ENCODE assay signal across 28 mouse cellular contexts in genomic region chr5:89033256-89033655, GRCm38 (mm10).
DNase-seq lines count a peak whose midpoint lies in the region; ATAC-seq and TF ChIP-seq lines count a peak whose summit lies in the region.
"Had no signal": no experiment of that assay in that cellular context is flagged by ENCODE, and none has a peak within 500 bp of the region (broad histone marks: within the 10 kb centered on the region; RNA-seq: fewer than 3 reads in every experiment).

No protein-coding gene starts in this region.

- no peak overlapping the region for H3K4me3 ChIP-seq in liver, adult 2 months (ENCODE audit: insufficient read depth, low read depth, low read length)
- no peak overlapping the region for H3K4me3 ChIP-seq in liver, embryonic 12.5 days
- no peak overlapping the region for H3K4me3 ChIP-seq in midbrain, embryonic 14.5 days (replicated peaks; ENCODE audit: low read depth, low read length)
- H3K4me3 ChIP-seq: forebrain, embryonic 10.5 days; heart, embryonic 15.5 days; hindbrain, embryonic 15.5 days; kidney, embryonic 15.5 days; limb, embryonic 10.5 days; myocyte; neural tube, embryonic 13.5 days; stomach, embryonic 15.5 days had no signal

- intact Hi-C loops in heart, postnatal 10 days (cut with DNase I): no loop called here

- no peak for ATAC-seq in liver, embryonic 12.5 days
- ATAC-seq in midbrain, embryonic 14.5 days (ENCODE audit: low FRiP score, low TSS enrichment): no peak
- ATAC-seq: CD4-positive, CD25-positive, alpha-beta regulatory T cell, adult 4 months; forebrain, embryonic 16.5 days; midbrain, embryonic 16.5 days had no signal

- TF ChIP-seq CTCF in liver, adult 2 months (IDR thresholded peaks at IDR 0.05; ENCODE audit: low read depth, low read length): no peak

- TF ChIP-seq POLR2A in liver, adult 2 months (IDR thresholded peaks at IDR 0.05; ENCODE audit: extremely low read depth, insufficient read depth, low read length): no peak

- H3K36me3 ChIP-seq in liver, adult 2 months (ENCODE audit: control insufficient read depth, insufficient read depth, low read length): peaks cover 4% of the 10 kb centered on the region; the same call in 1 of the 2 replicates
- H3K36me3 ChIP-seq in liver, embryonic 12.5 days: no peaks in the 10 kb centered on the region
- H3K36me3 ChIP-seq in midbrain, embryonic 14.5 days (ENCODE audit: control insufficient read depth, insufficient read depth, low read length): no peaks in the 10 kb centered on the region
- H3K36me3 ChIP-seq: forebrain, embryonic 10.5 days; heart, embryonic 15.5 days; hindbrain, embryonic 15.5 days; kidney, embryonic 15.5 days; neural tube, embryonic 13.5 days; stomach, embryonic 15.5 days had no signal

- H3K27me3 ChIP-seq in liver, adult 2 months (ENCODE audit: control insufficient read depth, insufficient read depth, low read length): no peaks in the 10 kb centered on the region
- H3K27me3 ChIP-seq in liver, embryonic 12.5 days (replicated peaks): no peaks in the 10 kb centered on the region
- H3K27me3 ChIP-seq in midbrain, embryonic 14.5 days (ENCODE audit: control insufficient read depth, insufficient read depth, low read length): no peaks in the 10 kb centered on the region
- H3K27me3 ChIP-seq: heart, embryonic 15.5 days; hindbrain, embryonic 15.5 days; kidney, embryonic 15.5 days; neural tube, embryonic 13.5 days; stomach, embryonic 15.5 days had no signal

- 25% methylated on average over 4 of the region's 4 CpGs for WGBS in liver, adult 2 months
- WGBS in liver, embryonic 12.5 days (ENCODE audit: insufficient replicate concordance): 73% methylated on average over 4 of the region's 4 CpGs
- WGBS in midbrain, embryonic 14.5 days: 89% methylated on average over 4 of the region's 4 CpGs

- no peaks in the 10 kb centered on the region for H3K9me3 ChIP-seq in liver, embryonic 12.5 days (replicated peaks)
- H3K9me3 ChIP-seq in midbrain, embryonic 14.5 days (ENCODE audit: control insufficient read depth, low read length): no peaks in the 10 kb centered on the region
- H3K9me3 ChIP-seq: forebrain, embryonic 10.5 days; heart, embryonic 15.5 days; hindbrain, embryonic 15.5 days; kidney, embryonic 15.5 days; limb, embryonic 10.5 days; neural tube, embryonic 13.5 days; stomach, embryonic 15.5 days had no signal

- H3K9ac ChIP-seq in liver, adult 2 months (ENCODE audit: low read depth, low read length): no peak overlapping the region
- no peak overlapping the region for H3K9ac ChIP-seq in liver, embryonic 12.5 days
- H3K9ac ChIP-seq in midbrain, embryonic 14.5 days (replicated peaks; ENCODE audit: low read length): no peak overlapping the region
- H3K9ac ChIP-seq: heart, embryonic 15.5 days; hindbrain, embryonic 15.5 days; kidney, embryonic 15.5 days; neural tube, embryonic 13.5 days; stomach, embryonic 15.5 days had no signal

- peak; percentile 38 for DNase-seq in adrenal gland, postnatal 14 days
- no peak for DNase-seq in adrenal gland, postnatal 4 days (ENCODE audit: low spot score in 2 of 2)
- DNase-seq in heart, adult 8-10 months (ENCODE audit: low spot score): peak; percentile 44
- no peak for DNase-seq in heart, postnatal 10 days
- DNase-seq in liver, adult 2 months (ENCODE audit: extremely low read depth, low read depth, low spot score): peak; percentile 66
- DNase-seq in adipocyte (ENCODE audit: low spot score): peak; percentile 44
- no peak for DNase-seq in midbrain, embryonic 14.5 days
- DNase-seq: cerebellum, adult 11 months; cerebellum, adult 9-11 months; gastrocnemius, postnatal 25 days; lung, adult 2 months; right cerebral cortex, adult 18-20 months; right cerebral cortex, postnatal 4 days; thymus, postnatal 36 days had no signal

- peaks cover 9% of the 10 kb centered on the region; the same call in 1 of the 2 replicates for H3K4me1 ChIP-seq in liver, adult 2 months (ENCODE audit: control insufficient read depth, insufficient read depth, low read length)
- H3K4me1 ChIP-seq in liver, embryonic 12.5 days: peaks cover 10% of the 10 kb centered on the region; the same call in 1 of the 2 replicates
- H3K4me1 ChIP-seq in midbrain, embryonic 14.5 days (ENCODE audit: control insufficient read depth, insufficient read depth, low read length): 0 out of 2 replicates have a peak, but pooled peaks cover 5% of the 10 kb centered on the region
- H3K4me1 ChIP-seq: forebrain, embryonic 10.5 days; hindbrain, embryonic 15.5 days; limb, embryonic 10.5 days; stomach, embryonic 15.5 days had no signal

- no peak overlapping the region for H3K4me2 ChIP-seq in liver, embryonic 12.5 days
- no peak overlapping the region for H3K4me2 ChIP-seq in midbrain, embryonic 14.5 days (ENCODE audit: low read length)
- H3K4me2 ChIP-seq: heart, embryonic 15.5 days; hindbrain, embryonic 15.5 days; kidney, embryonic 15.5 days; liver, embryonic 11.5 days; neural tube, embryonic 13.5 days; stomach, embryonic 15.5 days had no signal

- peaks cover 3% of the 10 kb centered on the region; the same call in 1 of the 2 replicates for H3K79me2 ChIP-seq in liver, adult 2 months (ENCODE audit: control insufficient read depth, insufficient read depth, low read length)

- H3K27ac ChIP-seq in liver, adult 2 months (replicated peaks; ENCODE audit: insufficient read depth, low read depth, low read length): no peak overlapping the region
- H3K27ac ChIP-seq in liver, embryonic 12.5 days: no peak overlapping the region
- no peak overlapping the region for H3K27ac ChIP-seq in midbrain, embryonic 14.5 days (replicated peaks; ENCODE audit: low read depth, low read length)
- H3K27ac ChIP-seq: forebrain, embryonic 10.5 days; heart, embryonic 15.5 days; hindbrain, embryonic 15.5 days; kidney, embryonic 15.5 days; limb, embryonic 10.5 days; macrophage; neural tube, embryonic 13.5 days; stomach, embryonic 15.5 days had no signal

Comparison
In these comparisons a context has a peak if more than half of its experiments do, and no peak if none do; other contexts are left out.
1. DNase-seq: peak in adrenal gland, postnatal 14 days (single experiment), heart, adult 8-10 months (single experiment), liver, adult 2 months (single experiment) and adipocyte (single experiment); none in adrenal gland, postnatal 4 days (0 of 2), heart, postnatal 10 days (0 of 2) and midbrain, embryonic 14.5 days (single experiment).